Mouse (Mus musculus): ENCODE results near the gene Galr2. TPM values are rescaled to one million over a fixed set of nuclear protein-coding genes. Genes with fewer than 3 reads are reported as not detected.

Galr2 gene
- polyA plus RNA-seq, 1 experiment from 2014 or later: not detected

- DNase-seq (ENCODE audit: low spot score): no peak
- TF ChIP-seq CTCF (IDR thresholded peaks at IDR 0.05): no peak
- TF ChIP-seq EP300 (IDR thresholded peaks at IDR 0.05): no peak
These were observed 27.2 kb downstream of the Galr2 start for GRCm38 (mm10) chr11:116307762-116308531.

GRCm38 (mm10) chr11:116309601-116310000 lies 28.9 kb downstream of the Galr2 start:
- H3K9me3 ChIP-seq (ENCODE audit: low read length): no peaks in the 10 kb centered on the region
- no peaks in the 10 kb centered on the region for H3K36me3 ChIP-seq (ENCODE audit: insufficient read depth, low read length)
- no peak for TF ChIP-seq CTCF (IDR thresholded peaks at IDR 0.05)
- TF ChIP-seq EP300 (IDR thresholded peaks at IDR 0.05): no peak
- H3K4me2 ChIP-seq (replicated peaks; ENCODE audit: low read depth, low read length): no peak overlapping the region
- DNase-seq (ENCODE audit: low spot score) (no peak), ATAC-seq (no peak)
- 65% methylated on average over 3 of the region's 3 CpGs for WGBS
- H3K27ac ChIP-seq (ENCODE audit: low read length): no peak overlapping the region
- 0 out of 2 replicates have a peak, but pooled peaks cover 8% of the 10 kb centered on the region for H3K4me1 ChIP-seq (ENCODE audit: insufficient read depth, low read depth, low read length)
- H3K4me3 ChIP-seq (ENCODE audit: low read depth, low read length): no peak overlapping the region
- H3K27me3 ChIP-seq (replicated peaks; ENCODE audit: insufficient read depth, low read length): no peaks in the 10 kb centered on the region
- no peak overlapping the region for H3K9ac ChIP-seq (replicated peaks; ENCODE audit: low read depth)

More at GRCm38 (mm10) chr11:116307762-116308531, 27.2 kb downstream of the Galr2 start:
- no peaks in the 10 kb centered on the region for H3K9me3 ChIP-seq (ENCODE audit: low read length)
- H3K4me3 ChIP-seq (ENCODE audit: low read depth, low read length): no peak overlapping the region
- H3K4me1 ChIP-seq (ENCODE audit: insufficient read depth, low read depth, low read length): 0 out of 2 replicates have a peak, but pooled peaks cover 8% of the 10 kb centered on the region
- no peak overlapping the region for H3K9ac ChIP-seq (replicated peaks; ENCODE audit: low read depth)
- H3K36me3 ChIP-seq (ENCODE audit: insufficient read depth, low read length): 0 out of 2 replicates have a peak, but pooled peaks cover 5% of the 10 kb centered on the region
- no peaks in the 10 kb centered on the region for H3K27me3 ChIP-seq (replicated peaks; ENCODE audit: insufficient read depth, low read length)
- H3K27ac ChIP-seq (ENCODE audit: low read length): no peak overlapping the region
- H3K4me2 ChIP-seq (replicated peaks; ENCODE audit: low read depth, low read length): no peak overlapping the region
- no peak for ATAC-seq
- 88% methylated on average over 12 of the region's 12 CpGs for WGBS

GRCm38 (mm10) chr11:116311169-116311568 lies 30.4 kb downstream of the Galr2 start:
- Histone ChIP-seq H3K36me3 (ENCODE audit: insufficient read depth, low read length) (no peaks in the 10 kb centered on the region), H3K9me3 (ENCODE audit: low read length) (no peaks in the 10 kb centered on the region), H3K4me2 (replicated peaks; ENCODE audit: low read depth, low read length) (no peak overlapping the region), H3K27me3 (replicated peaks; ENCODE audit: insufficient read depth, low read length) (no peaks in the 10 kb centered on the region), H3K9ac (replicated peaks; ENCODE audit: low read depth) (no peak overlapping the region), H3K27ac (ENCODE audit: low read length) (no peak overlapping the region), H3K4me1 (ENCODE audit: insufficient read depth, low read depth, low read length) (0 out of 2 replicates have a peak, but pooled peaks cover 3% of the 10 kb centered on the region), H3K4me3 (ENCODE audit: low read depth, low read length) (no peak overlapping the region)
- 35% methylated on average over 8 of the region's 8 CpGs for WGBS
- no peak for TF ChIP-seq CTCF (IDR thresholded peaks at IDR 0.05)
- TF ChIP-seq EP300 (IDR thresholded peaks at IDR 0.05): no peak
- ATAC-seq: peak; percentile 25; the same call in 1 of the 2 replicates
- DNase-seq (ENCODE audit: low spot score): peak; percentile 75

- Histone ChIP-seq H3K9me3 (ENCODE audit: low read length) (no peaks in the 10 kb centered on the region), H3K4me2 (replicated peaks; ENCODE audit: low read depth, low read length) (no peak overlapping the region), H3K9ac (replicated peaks; ENCODE audit: low read depth) (no peak overlapping the region), H3K27me3 (replicated peaks; ENCODE audit: insufficient read depth, low read length) (no peaks in the 10 kb centered on the region), H3K4me3 (ENCODE audit: low read depth, low read length) (no peak overlapping the region), H3K4me1 (ENCODE audit: insufficient read depth, low read depth, low read length) (no peaks in the 10 kb centered on the region), H3K27ac (ENCODE audit: low read length) (no peak overlapping the region), H3K36me3 (ENCODE audit: insufficient read depth, low read length) (no peaks in the 10 kb centered on the region)
- ATAC-seq: peak; percentile 79
- TF ChIP-seq EP300 (IDR thresholded peaks at IDR 0.05) (no peak), CTCF (IDR thresholded peaks at IDR 0.05) (no peak)
- 24% methylated on average over 8 of the region's 8 CpGs for WGBS
- DNase-seq (ENCODE audit: low spot score): peak; percentile 75
These were observed 31.6 kb downstream of the Galr2 start for GRCm38 (mm10) chr11:116312359-116312758.

GRCm38 (mm10) chr11:116318719-116319659 lies 38.2 kb downstream of the Galr2 start:
- no peaks in the 10 kb centered on the region for H3K9me3 ChIP-seq (ENCODE audit: low read length)
- H3K36me3 ChIP-seq (ENCODE audit: insufficient read depth, low read length): no peaks in the 10 kb centered on the region
- peak; percentile 84 for DNase-seq (ENCODE audit: low spot score)
- H3K27me3 ChIP-seq (replicated peaks; ENCODE audit: insufficient read depth, low read length): no peaks in the 10 kb centered on the region
- 0 out of 2 replicates have a peak, but pooled peaks cover 4% of the 10 kb centered on the region for H3K4me1 ChIP-seq (ENCODE audit: insufficient read depth, low read depth, low read length)
- no peak overlapping the region for H3K27ac ChIP-seq (ENCODE audit: low read length)
- H3K4me3 ChIP-seq (ENCODE audit: low read depth, low read length): peak overlapping the region; percentile 39
- 0 out of 2 replicates have a peak overlapping the region, but pooled peaks have one; percentile 23 for H3K9ac ChIP-seq (replicated peaks; ENCODE audit: low read depth)
- peak; percentile 87 for ATAC-seq
- TF ChIP-seq EP300 (IDR thresholded peaks at IDR 0.05): no peak
- TF ChIP-seq CTCF (IDR thresholded peaks at IDR 0.05): peak; percentile 97
- peak overlapping the region; percentile 93 for H3K4me2 ChIP-seq (replicated peaks; ENCODE audit: low read depth, low read length)
- 4% methylated on average over 39 of the region's 41 CpGs for WGBS
